Mouse (Mus musculus): Measurements from ENCODE around the gene Thap11. TPM values are rescaled to one million over a fixed set of nuclear protein-coding genes. Genes with fewer than 3 reads are reported as not detected.

Gene Thap11
- polyA plus RNA-seq (2012) = 26.9 and 29.1 TPM in 2 replicates

DNA sequence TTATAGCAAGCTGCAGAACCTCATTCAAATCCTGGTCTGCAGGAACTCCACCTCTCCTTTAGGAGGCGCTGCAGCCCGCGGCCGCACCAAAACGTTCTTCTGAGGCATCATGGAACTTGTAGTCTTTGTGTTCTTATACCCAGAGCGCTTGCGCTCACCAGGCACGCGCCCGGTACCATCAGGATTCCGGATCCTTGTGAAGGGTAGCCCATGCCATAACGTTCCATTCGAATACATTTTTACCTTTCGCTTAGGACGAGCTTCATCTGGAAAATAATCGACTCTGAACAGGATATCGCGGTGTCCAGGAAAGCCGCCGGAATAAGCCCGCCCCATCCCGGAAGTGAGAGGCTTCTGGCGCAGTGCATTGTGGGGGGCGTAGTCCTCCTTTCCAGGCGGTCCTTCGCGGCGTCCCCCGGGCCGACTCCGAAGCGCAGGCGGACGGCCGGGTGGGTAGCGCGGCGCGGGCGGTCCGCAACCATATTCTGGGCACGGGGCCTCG, at the start of gene Thap11:
Gene Thap11 (plus strand): TSS at position 418 of the 502 bp plus-strand sequence.

DNA sequence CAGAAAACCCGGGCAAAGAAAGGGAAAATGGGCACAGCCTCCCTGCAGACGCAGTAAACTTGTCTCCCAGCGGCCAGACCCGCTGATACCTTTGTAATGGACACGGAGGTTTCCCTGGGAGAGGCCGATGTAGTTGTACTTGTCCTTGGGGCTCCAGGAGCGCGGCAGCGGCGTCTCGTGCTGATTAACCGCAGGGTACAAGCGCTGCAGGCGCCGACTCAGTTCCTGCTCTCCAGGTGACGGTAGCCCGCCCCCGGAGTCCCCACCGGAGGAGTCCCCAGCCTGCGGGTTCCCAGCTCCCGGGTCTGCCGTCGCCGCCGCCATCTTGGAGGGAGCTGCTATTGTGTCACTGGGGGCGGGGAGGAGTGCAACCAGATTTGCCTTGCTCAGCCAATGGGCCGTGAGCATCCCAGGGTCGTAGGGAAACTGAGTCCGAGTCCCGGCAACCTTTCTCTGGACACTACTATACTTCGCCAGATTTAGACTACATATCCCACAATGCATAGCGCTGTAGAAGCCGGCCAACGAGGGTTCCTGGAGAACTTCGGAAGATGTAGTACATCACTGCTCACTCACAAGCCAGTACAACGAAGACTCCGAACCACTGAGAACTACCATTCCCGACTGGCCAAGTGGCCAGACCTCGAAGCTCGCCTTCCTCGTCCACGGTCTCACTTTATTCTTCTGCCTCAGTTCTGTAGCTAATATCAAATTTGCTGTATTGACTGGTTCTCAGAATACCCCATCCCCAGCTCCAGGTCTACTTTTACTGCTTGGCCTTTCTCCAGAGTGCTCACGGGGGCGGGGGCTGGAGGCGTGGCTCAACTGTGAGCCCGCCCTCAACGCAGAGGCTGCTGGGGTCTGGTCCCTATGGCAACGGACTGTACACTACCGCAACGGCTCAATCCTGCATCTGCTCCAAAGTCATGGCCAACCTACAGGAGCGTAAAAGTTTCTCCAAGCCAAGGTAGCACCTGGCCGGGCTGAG, 27.8 kb upstream of the Thap11 start, which contains the start of the genes Ranbp10 and Tsnaxip1:
Gene Ranbp10 (minus strand): TSS at position 490 of the 988 bp plus-strand sequence.
Gene Tsnaxip1 (plus strand): TSS at position 871 of the 988 bp plus-strand sequence.

DNA sequence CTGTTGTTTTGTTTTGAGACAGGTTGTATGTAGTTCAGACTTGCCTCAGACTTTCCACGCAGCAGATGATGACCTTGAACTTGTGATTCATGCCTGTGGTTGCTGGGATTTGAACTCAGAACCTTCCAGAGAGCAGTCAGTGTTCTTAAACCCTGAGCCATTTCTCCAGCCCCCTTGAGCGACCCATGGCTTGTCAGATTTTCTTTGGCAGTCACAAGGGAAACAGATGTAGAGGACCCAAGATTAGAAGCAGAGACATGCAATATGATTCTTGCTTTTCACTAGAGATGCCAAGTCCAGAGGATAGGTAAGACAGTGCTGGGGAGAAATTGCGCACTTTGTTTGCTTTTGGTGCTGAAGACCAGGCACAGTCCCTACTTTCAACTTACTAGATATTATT, 1.8 kb upstream of the Thap11 start, which contains the start of gene Cenpt:
Gene Cenpt (minus strand): TSS at position 101 of the 400 bp plus-strand sequence.

DNA sequence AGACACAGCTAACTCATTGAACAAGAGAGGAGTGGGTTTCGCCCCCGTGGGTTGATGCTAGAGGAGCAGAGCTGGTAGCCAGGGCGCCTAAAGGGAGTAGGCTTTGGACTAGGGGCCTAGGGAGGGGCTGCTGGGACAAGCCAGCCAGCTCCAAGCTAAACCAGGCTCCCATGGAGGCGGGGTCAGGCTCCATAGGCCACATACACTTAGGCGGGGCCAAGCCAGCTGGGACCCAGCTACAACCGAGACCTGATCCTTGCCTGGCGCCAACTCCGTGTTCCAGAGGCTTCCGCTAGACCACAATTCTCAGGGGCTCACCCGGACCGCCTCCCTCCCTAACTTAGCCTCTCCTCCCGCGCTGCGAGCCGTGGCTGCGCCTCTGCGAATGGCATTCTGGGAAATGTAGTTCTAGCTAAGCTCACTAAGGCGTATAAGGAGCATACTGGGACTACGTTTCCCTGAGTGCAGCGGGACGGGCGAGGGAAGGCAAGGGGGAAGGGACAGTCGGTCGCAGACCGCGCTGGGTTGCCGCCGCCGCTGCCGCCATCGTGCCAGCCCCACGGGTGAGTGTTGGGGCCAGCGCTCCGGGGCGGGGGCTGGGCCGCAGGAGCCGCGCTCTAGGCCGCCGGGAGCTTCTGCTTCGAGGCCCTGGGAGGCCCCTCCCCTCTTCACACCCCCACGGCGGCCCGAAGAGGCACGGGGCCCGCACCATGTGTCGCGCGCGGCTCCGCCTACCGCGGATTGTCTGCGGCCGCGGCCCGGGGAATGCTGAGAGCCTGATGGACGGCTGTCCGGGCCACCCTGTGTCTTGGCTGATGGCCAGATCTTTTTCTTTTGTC, 5.4 kb downstream of the Thap11 start, which contains the start of gene Nutf2:
Gene Nutf2 (plus strand): TSS at position 438 of the 839 bp plus-strand sequence.

DNA sequence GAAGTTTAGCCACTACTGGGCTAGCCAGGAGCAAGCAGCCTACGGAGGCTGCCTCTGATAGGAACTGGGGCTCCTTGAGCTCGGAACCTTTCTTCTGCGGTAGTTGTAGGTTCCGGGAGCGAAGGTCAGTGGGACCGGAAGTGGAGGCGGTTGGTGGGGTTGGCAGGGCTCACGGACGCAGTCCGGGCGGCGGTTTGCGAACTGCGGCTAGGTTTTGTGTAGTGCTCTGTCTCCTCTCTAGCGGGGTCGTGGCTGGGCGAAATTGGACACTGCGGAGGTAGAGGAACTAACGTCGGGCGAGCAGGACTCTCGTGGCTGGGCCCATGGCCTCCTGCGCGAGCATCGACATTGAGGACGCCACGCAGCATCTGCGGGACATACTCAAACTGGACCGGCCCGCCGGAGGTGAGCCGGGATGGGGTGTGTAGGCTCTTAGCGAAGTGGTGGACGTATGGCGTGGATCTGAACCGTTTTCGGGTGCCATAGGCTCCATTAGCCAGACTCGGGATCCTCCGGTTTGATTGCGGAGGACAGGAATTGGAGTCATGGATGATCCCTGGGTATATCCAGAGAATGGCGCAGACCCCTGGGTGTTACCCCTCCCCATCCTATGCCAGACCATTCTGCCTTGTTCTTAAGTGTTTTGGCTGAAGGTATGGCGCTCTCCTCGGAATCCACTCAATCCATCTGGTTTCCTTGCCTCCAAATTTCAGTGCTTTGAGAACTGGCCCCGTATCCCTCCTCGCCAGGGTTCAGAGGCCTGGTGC, 26.0 kb downstream of the Thap11 start, which contains the start of gene Edc4:
Gene Edc4 (plus strand): TSS at position 128 of the 767 bp plus-strand sequence.

DNA sequence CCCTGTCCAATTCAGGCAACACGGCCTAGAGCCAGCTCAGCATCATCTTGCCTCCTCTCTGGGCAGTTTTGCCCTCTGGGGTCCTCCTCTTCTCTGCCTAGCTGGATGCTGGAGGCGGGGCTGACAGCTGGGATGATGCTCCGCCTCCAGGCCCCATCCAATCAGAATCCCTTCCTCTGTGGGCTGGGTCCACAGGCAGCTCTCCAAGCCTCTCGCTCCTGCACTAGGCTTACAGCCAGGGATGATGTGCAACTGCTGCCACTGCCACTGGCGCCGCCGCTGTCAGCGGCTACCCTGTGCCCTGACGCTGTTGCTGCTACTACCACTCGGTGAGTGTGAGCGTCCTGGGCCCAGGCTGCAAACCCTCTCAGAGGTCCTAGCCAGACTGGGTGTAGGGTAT, 38.4 kb downstream of the Thap11 start, which contains the start of gene Nrn1l:
Gene Nrn1l (plus strand): TSS at position 229 of the 400 bp plus-strand sequence.

DNA sequence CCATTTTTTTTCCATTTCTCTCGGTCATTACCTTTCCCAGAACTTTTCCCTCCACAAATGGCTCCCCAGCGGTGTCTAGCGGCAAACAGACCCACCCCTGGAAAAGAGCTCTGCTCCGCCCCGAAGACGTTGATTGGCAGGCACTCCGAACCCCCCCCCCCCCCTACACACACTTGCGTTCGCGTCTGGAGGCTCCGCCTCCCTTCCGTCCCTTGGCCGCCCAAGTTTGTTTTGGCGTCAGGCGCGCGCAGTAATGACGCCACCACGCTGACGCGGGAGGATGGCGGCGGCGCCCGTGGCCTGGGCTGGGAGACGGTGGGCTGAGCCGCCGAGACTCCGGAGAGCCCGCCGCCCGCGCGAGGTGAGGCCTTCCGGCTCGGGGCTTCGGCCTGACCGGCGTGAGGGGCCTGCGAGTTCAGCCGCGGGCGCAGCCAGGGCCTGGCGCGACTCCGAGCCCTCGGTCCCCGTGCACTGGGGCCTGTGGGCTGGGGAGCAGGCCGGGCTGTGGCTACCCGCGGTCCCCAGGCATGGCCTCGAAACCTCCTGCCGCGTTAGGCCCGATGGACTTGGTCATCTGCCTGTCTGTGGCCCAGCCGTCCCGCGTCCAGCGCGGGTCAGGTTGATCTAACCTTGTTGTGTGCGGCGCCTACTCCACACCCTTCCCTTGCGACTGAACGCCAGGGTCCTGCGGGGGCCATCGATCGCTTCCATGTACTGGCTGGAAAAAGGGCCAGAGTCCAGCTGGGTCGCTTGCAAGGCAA, 45.4 kb downstream of the Thap11 start, which contains the start of gene Pskh1:
Gene Pskh1 (plus strand): TSS at position 262 of the 761 bp plus-strand sequence.

Other genes with a start within 250 kb of the Thap11 start
- gene Ripor1, start 249.9 kb upstream of the Thap11 start, polyA plus RNA-seq (2012) = 65.4 and 94.6 TPM in 2 replicates
- gene Ctcf, start 218.6 kb upstream of the Thap11 start, polyA plus RNA-seq (2012) = 179 and 218 TPM in 2 replicates
- gene Agrp, start 217.7 kb upstream of the Thap11 start, polyA plus RNA-seq (2012) = 0.11 TPM in 1 of 2 replicates, not detected in the other
- 61.0 and 111 TPM in 2 replicates for gene Carmil2, start 168.9 kb upstream of the Thap11 start, polyA plus RNA-seq (2012)
- gene Acd, start 154.0 kb upstream of the Thap11 start, polyA plus RNA-seq (2012) = 54.3 and 56.0 TPM in 2 replicates
- gene Pard6a, start 154.0 kb upstream of the Thap11 start, polyA plus RNA-seq (2012) = 4.3 and 6.8 TPM in 2 replicates
- gene 4933405L10Rik, start 147.5 kb upstream of the Thap11 start, polyA plus RNA-seq (2012) = not detected in 2 replicates
- 52.5 and 60.2 TPM in 2 replicates for gene Enkd1, start 146.9 kb upstream of the Thap11 start, polyA plus RNA-seq (2012)
- gene Gfod2, start 96.5 kb upstream of the Thap11 start, polyA plus RNA-seq (2012) = 4.4 and 5.4 TPM in 2 replicates
- 18.8 and 21.4 TPM in 2 replicates for gene Ranbp10, start 27.8 kb upstream of the Thap11 start, polyA plus RNA-seq (2012)
- not detected in 2 replicates for gene Tsnaxip1, start 27.4 kb upstream of the Thap11 start, polyA plus RNA-seq (2012)
- 19.2 and 20.7 TPM in 2 replicates for gene Cenpt, start 1.9 kb upstream of the Thap11 start, polyA plus RNA-seq (2012)
- 152 and 172 TPM in 2 replicates for gene Nutf2, start 5.4 kb downstream of the Thap11 start, polyA plus RNA-seq (2012)
- 20.8 and 31.4 TPM in 2 replicates for gene Edc4, start 25.7 kb downstream of the Thap11 start, polyA plus RNA-seq (2012)
- gene Nrn1l, start 38.4 kb downstream of the Thap11 start, polyA plus RNA-seq (2012) = 1.1 and 2.7 TPM in 2 replicates
- 11.2 and 12.3 TPM in 2 replicates for gene Pskh1, start 45.3 kb downstream of the Thap11 start, polyA plus RNA-seq (2012)
- 0.23 and 0.56 TPM in 2 replicates for gene Ctrl, start 78.7 kb downstream of the Thap11 start, polyA plus RNA-seq (2012)
- gene Psmb10, start 83.3 kb downstream of the Thap11 start, polyA plus RNA-seq (2012) = 590 and 652 TPM in 2 replicates
- 0.78 and 0.79 TPM in 2 replicates for gene Lcat, start 88.2 kb downstream of the Thap11 start, polyA plus RNA-seq (2012)
- gene Slc12a4, start 111.0 kb downstream of the Thap11 start, polyA plus RNA-seq (2012) = 10.0 and 12.7 TPM in 2 replicates
- gene Dpep3, start 124.3 kb downstream of the Thap11 start, polyA plus RNA-seq (2012) = not detected in 2 replicates
- 3.3 and 4.1 TPM in 2 replicates for gene Dus2, start 136.2 kb downstream of the Thap11 start, polyA plus RNA-seq (2012)
- gene Dpep2nb, start 150.8 kb downstream of the Thap11 start, polyA plus RNA-seq (2012) = not detected in 2 replicates
- gene Ddx28, start 156.8 kb downstream of the Thap11 start, polyA plus RNA-seq (2012) = 25.8 and 27.4 TPM in 2 replicates
- gene Nfatc3, start 203.7 kb downstream of the Thap11 start, polyA plus RNA-seq (2012) = 11.1 and 13.5 TPM in 2 replicates

All from megakaryocyte-erythroid progenitor cell, adult 5 weeks (primary cell).